Mouse (Mus musculus) cortical plate, adult 2 months (tissue): ENCODE measurements around the gene Lin7c.

Experiments
- CTCF ChIP-seq: fragments of 200-500 bp; IDR thresholded peaks from 2 replicates; pipeline ENCODE4 v1.5.1; 2011; ENCODE audit warnings: mild to moderate bottlenecking, control low read depth, low read length; ENCODE audit not compliant: insufficient read depth; ENCODE audit errors: extremely low read depth
- POLR2A ChIP-seq: fragments of 200-500 bp; IDR thresholded peaks from 2 replicates; pipeline ENCODE4 v1.6.1; 2011; ENCODE audit warnings: mild to moderate bottlenecking, low read length, control low read depth; ENCODE audit not compliant: insufficient read depth; ENCODE audit errors: extremely low read depth

- TF ChIP-seq POLR2A: no peak
- no peak for TF ChIP-seq CTCF
Measured at GRCm38 (mm10) chr2:109848715-109849114, 41.9 kb upstream of the Lin7c start.
